ENCODE assay signal across 12 mouse cellular contexts in genomic region chr17:84008035-84008681, GRCm38 (mm10).
DNase-seq lines count a peak whose midpoint lies in the region; ATAC-seq and TF ChIP-seq lines count a peak whose summit lies in the region.
"Had no signal": no experiment of that assay in that cellular context is flagged by ENCODE, and none has a peak within 500 bp of the region (broad histone marks: within the 10 kb centered on the region; RNA-seq: fewer than 3 reads in every experiment).

No protein-coding gene starts in this region.

- 85% methylated on average over 12 of the region's 12 CpGs for WGBS in hindbrain, embryonic 10.5 days
- WGBS in hindbrain, postnatal 0 days: 88% methylated on average over 12 of the region's 12 CpGs
- 88% methylated on average over 12 of the region's 12 CpGs for WGBS in limb, embryonic 10.5 days

- H3K9me3 ChIP-seq in hindbrain, embryonic 10.5 days: no peaks in the 10 kb centered on the region
- no peaks in the 10 kb centered on the region for H3K9me3 ChIP-seq in hindbrain, postnatal 0 days (ENCODE audit: low read length)
- no peaks in the 10 kb centered on the region for H3K9me3 ChIP-seq in limb, embryonic 10.5 days (replicated peaks)

- TF ChIP-seq CTCF in hindbrain, postnatal 0 days (IDR thresholded peaks at IDR 0.05; ENCODE audit: low read depth): no peak

- no peak overlapping the region for H3K4me2 ChIP-seq in hindbrain, postnatal 0 days (ENCODE audit: low read depth, low read length)

- H3K4me3 ChIP-seq in hindbrain, embryonic 10.5 days: no peak overlapping the region
- H3K4me3 ChIP-seq in hindbrain, postnatal 0 days (ENCODE audit: low read length): no peak overlapping the region
- H3K4me3 ChIP-seq in limb, embryonic 10.5 days: no peak overlapping the region

- ATAC-seq in hindbrain, postnatal 0 days: no peak

- H3K9ac ChIP-seq in hindbrain, postnatal 0 days (replicated peaks; ENCODE audit: low read length): no peak overlapping the region

- no peaks in the 10 kb centered on the region for H3K36me3 ChIP-seq in hindbrain, embryonic 10.5 days
- no peaks in the 10 kb centered on the region for H3K36me3 ChIP-seq in hindbrain, postnatal 0 days (ENCODE audit: insufficient read depth, low read length)
- H3K36me3 ChIP-seq in limb, embryonic 10.5 days: no peaks in the 10 kb centered on the region

- no peak for DNase-seq in hindbrain, embryonic 10.5 days (ENCODE audit: low spot score)
- DNase-seq in hindbrain, postnatal 0 days (ENCODE audit: low spot score): no peak
- DNase-seq in A20 (ENCODE audit: low read depth, low spot score) (peak; percentile 19), R1 (ENCODE audit: low read depth, low spot score) (peak; percentile 93)
- DNase-seq in limb, embryonic 10.5 days (ENCODE audit: low spot score): no peak
- DNase-seq in urinary bladder, postnatal 4 days (ENCODE audit: low spot score in 2 of 2): no peak
- no peak for DNase-seq in cerebellum, postnatal 4 days (ENCODE audit: low spot score in 2 of 2)
- DNase-seq in adrenal gland, postnatal 14 days: no peak
- DNase-seq: cerebellum, postnatal 14 days; gastrocnemius, postnatal 36 days; lung, postnatal 10 days; midbrain, embryonic 14.5 days had no signal

- H3K27ac ChIP-seq in hindbrain, embryonic 10.5 days: 0 out of 2 replicates have a peak overlapping the region, but pooled peaks have one; percentile 62
- H3K27ac ChIP-seq in hindbrain, postnatal 0 days: no peak overlapping the region
- peak overlapping the region; percentile 81 for H3K27ac ChIP-seq in limb, embryonic 10.5 days

- peaks cover 8% of the 10 kb centered on the region; the same call in 1 of the 2 replicates for H3K27me3 ChIP-seq in hindbrain, embryonic 10.5 days (ENCODE audit: insufficient read depth, poor library complexity, severe bottlenecking)
- no peaks in the 10 kb centered on the region for H3K27me3 ChIP-seq in hindbrain, postnatal 0 days (ENCODE audit: insufficient read depth, low read length)
- no peaks in the 10 kb centered on the region for H3K27me3 ChIP-seq in limb, embryonic 10.5 days (ENCODE audit: low read depth, poor library complexity, severe bottlenecking)

- H3K4me1 ChIP-seq in hindbrain, embryonic 10.5 days (replicated peaks): peaks cover 36% of the 10 kb centered on the region
- H3K4me1 ChIP-seq in hindbrain, postnatal 0 days (ENCODE audit: insufficient read depth, low read length): no peaks in the 10 kb centered on the region
- peaks cover 79% of the 10 kb centered on the region for H3K4me1 ChIP-seq in limb, embryonic 10.5 days

Comparison
In these comparisons a context has a peak if more than half of its experiments do, and no peak if none do; other contexts are left out.
1. DNase-seq: peak in A20 (single experiment) and R1 (single experiment); none in hindbrain, embryonic 10.5 days (single experiment), hindbrain, postnatal 0 days (single experiment), limb, embryonic 10.5 days (single experiment), urinary bladder, postnatal 4 days (0 of 2), cerebellum, postnatal 4 days (0 of 2) and adrenal gland, postnatal 14 days (single experiment).